Mouse (Mus musculus): ENCODE measurements around the gene Clcn6.

DNA sequence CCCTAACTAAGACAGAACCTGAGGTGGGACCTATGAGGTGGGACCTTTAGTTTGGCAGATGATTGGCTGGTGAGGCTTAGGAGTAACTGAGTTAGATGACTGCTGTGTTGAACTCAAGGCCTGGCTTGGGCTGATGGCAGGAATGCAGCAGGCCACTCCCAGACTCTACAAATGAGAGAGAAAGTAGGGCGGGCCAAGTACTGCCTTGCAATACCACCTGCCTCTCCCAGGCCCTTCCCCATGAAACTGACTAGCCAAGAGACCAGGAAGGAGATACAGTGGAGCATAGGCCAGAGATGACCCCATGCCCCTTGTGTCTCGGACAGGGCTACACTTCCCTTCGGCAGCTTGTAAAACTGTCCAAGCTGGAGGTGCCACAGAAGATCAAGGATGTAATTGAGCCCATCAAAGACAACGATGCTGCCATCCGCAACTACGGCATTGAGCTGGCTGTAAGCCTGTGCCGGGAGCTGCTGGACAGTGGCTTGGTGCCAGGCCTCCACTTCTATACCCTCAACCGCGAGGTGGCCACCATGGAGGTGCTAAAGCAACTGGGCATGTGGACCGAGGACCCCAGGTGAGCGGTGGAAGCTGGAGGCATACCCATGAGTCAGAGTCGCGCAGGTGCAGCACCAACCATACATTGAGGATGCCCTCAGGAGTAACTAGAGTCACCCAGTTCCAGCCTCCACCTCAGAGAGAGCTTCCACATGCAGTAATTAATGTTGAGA is 12.6 kb upstream of the Clcn6 start:
- TF ChIP-seq POLR2A (IDR thresholded peaks at IDR 0.05; ENCODE audit: borderline replicate concordance, low read depth, low read length) (no peak), CTCF (IDR thresholded peaks at IDR 0.05; ENCODE audit: low read depth, low read length) (no peak)

Data from bone marrow macrophage, adult 2 months (primary cell).